Mouse (Mus musculus) fibroblast of lung, adult 2 months (primary cell): Measurements from ENCODE around the gene Cfap73.
A peak's percentile ranks its signal among the peaks of the same experiment; 100 is the strongest.

Source experiments
- DNase-seq: peaks from one replicate; pipeline ENCODE4 v3.0.0-alpha.2; 2011; ENCODE audit warnings: low read depth

Gene Cfap73

DNA sequence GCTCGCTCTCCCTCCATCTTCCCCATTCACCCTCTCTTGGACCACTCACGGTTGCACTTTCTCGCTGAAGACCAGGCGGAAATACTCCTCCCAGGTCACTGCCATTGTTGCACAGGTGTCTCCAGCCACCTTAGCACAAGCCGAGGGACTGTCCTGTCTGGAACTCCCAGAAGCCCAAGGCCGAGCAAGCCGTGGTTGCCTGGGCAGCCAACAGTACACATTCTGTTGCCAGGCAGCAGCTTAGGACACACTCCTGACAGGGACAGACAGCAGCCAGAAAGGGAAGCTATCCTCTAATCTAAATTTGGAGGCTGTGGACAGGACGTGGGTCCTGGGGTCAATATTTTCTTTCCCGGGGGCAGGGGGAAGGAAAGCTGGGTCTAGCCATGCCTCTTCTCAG lies at the start of gene Cfap73:
TSS of gene Cfap73 (minus strand) at position 105 of the 400 bp plus-strand sequence.
- no peak for DNase-seq

DNA sequence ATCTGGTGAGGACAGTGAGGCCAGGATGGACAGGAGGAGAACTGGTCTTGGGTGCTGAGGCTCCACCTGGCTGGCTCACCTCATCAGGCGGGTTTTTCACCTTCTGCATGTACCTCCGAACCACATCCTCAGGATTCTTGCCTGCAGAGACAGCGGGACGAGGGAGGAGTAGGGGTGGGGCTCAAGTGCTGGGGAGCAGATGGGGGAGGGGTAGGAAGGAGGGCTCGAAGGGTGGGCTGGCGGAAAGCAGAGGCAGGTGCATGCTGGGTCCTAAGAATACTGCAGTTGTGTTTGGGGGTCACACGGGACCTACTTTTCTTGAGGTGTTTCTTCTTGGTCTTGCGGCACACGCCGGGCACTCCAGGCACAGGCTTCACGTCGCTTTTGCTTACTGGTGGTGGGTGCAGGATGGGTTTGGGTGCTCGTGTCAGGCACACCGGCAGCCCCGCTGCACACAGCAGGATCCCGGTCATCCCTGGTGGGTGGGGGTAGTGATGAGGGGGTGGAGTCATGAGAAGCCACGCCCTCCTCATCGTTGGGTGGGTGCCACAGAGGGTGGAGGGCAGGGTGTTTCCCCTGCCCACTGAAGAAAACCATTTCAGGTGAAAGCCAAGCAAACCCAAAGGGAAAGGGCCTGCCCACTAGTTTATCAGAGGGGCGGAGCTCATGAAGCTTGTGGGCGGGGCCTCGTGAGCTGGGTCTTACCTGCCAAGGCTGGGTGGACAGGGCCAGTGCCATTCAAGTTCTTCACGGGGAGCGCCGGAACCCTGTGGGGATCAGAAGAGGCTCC lies 49.1 kb upstream of the Cfap73 start:
- DNase-seq, result no peak

DNA sequence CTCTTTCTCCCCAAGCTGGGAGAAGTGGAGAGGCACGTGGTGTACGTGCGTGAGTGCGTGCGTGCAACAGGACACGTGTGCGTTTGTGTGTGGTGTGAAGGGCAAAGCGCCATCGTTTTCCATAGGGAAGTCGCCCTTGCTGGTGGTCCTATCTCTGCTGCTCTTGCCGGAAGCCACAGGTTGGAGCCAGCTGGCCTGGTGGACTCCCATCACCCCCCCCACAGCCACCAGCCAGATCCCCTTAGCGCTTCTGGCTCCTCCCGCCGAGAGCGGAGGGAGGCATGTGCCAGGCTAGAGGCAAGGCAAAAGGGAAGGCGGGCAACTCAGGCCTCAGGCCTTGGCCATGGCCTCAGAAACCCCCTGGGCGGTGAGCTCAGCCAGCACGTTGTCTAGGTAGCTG lies 46.9 kb upstream of the Cfap73 start:
- no peak for DNase-seq

DNA sequence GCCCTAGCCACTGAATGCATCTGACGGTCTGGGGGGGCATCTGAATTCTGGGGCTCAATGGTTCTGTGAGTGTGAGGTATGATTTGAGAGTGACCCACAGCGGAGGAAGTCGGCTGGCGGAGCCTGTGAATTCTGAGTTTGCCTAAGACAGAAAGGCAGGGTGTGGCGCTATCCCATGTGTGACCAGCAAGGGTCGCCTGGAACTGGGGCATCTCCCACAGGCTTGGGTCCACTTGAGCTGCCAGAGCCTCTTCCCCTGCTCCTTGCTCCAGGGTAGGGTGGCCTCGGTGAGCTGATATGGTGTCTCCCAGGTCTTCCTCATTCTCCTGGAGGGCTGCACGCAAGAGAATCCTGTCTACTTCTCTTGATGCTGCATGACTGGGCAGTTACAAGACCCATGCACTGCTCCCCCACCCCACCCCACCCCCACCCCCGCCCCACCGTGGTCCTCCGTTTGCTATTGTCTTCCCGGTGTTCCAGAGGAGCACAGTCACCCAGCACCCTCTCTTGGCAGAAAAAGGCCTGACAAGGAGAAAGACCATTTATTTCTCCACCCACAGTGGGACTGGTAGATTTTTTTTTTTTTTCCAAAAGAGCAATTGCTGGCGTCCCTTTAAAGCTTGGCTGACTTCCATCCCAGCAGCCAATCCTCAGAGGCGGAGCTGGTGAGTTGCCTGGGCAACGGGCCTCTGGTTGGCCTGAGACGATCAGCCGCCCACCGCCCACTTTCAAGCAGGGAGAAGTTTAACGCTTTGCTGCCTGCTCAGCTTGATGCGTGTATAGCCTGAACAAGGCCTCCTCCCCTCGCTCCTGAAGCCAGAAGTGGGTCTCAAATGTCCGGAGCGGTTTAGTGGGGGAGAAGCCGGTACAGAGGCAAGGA lies 45.9 kb upstream of the Cfap73 start:
- DNase-seq, result peak; percentile 27

DNA sequence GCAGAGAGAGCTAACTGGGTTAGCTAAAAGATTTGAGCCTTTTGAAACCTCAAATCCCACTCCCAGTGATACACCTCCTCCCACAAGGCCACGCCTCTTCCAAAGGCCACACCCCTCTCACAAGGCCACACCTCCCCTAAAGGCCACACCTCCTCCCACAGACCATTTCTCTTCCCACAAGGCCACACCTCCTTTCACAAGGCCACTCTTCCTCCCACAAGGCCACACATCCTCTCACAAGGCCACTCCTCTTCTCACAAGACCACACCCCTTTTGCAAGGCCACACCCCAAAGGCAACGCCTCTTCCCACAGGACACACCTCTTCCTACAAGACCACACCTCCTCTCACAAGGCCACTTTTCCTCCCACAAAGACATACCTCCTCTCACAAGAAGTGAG lies 43.5 kb upstream of the Cfap73 start:
- no peak for DNase-seq

DNA sequence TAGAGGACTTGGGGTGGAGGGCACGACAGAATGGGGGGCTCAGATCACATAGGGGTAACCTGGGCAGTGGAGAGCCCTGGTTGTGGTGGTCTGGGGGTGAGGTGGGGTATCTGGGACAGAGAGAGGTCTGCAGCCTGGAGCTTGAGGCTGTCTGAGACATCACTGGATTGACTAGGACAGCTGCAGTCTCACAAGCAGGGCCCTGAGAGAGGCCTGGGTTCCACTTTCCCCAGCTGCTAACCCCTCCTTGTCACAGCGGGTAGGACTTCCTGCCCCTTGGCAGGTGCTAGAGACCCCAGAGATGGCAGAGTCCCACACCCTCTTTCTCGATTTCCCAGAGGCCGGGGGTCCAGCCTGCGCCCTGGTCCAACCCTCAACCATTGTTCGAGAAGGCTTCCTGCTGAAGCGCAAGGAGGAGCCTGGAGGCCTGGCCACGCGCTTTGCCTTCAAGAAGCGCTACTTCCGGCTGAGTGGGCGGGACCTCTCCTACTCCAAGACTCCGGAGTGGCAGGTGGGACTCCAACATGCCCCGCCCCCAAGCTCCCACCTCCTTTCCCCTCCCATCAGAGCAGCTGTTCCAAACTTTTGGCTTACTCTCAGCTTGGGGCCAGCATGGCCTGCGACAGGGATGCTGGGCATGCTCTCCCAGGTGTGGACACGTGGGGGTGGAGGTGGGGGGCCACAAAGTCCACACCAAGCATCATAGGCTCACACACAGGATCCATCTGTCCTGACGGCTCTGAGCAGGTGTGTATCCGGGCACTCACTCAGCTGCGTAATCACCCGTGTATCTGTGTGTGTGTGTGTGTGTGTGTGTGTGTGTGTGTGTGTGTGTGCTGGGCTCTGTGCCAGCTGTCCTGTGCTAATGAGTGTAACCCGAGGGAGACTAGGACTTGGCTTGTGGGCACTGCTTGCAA lies 40.5 kb upstream of the Cfap73 start:
- DNase-seq, result no peak

DNA sequence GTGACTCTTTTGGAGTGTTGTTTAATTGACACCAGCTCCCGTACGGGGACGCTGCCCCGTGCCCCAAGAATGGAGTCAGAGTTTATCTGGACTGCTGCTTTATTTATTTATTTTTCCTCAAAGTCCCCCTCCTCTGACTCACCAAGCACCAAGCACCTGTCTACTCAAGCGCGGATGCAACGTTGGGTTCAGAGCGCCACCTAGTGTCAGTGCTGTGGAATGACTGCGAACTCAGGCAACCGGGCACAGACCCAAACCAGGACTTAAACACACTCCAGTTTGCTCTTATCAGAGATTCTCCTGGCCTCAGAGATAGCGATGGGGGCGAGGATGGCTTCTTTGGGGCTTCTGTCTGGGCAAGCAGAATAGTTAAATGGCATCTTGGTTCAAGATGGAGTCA lies 39.6 kb upstream of the Cfap73 start:
- DNase-seq, result peak; percentile 44

DNA sequence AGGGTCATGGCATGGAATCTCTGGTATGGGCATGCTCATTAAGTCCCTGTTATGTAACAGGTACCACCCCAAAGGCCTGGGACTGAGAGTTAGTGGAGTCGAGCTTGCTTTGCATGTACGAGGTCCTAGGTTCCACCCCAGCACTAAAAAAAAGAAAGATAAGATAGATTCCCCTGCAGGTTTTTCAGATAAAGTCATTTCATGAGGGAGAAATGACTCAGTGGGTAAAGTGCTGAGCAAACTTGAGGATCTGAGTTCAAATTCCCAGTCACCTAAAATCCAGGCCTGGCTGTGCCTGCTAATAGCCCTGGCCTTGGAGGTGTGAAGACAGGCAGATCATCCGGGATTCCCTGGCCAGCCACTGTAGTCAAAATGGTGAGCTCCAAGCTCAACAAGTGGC lies 37.8 kb upstream of the Cfap73 start:
- DNase-seq, result no peak

DNA sequence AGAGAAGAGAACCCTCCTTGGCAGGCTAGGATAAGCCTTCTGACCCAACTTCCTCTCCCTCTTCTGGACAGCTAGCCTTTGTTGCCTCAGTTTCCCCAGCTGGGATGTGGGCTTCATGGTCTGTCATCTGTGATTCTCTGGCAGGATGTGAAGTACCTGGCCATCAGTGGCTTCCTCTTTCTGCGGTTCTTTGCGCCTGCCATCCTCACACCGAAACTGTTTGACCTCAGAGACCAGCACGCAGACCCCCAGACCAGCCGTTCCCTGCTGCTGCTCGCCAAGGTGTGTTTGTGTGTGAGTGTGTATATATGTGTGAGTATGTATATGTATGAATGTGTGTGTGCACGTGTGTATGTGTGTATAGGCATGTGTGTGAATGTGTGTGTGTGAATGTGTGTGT lies 36.1 kb upstream of the Cfap73 start:
- no peak for DNase-seq

DNA sequence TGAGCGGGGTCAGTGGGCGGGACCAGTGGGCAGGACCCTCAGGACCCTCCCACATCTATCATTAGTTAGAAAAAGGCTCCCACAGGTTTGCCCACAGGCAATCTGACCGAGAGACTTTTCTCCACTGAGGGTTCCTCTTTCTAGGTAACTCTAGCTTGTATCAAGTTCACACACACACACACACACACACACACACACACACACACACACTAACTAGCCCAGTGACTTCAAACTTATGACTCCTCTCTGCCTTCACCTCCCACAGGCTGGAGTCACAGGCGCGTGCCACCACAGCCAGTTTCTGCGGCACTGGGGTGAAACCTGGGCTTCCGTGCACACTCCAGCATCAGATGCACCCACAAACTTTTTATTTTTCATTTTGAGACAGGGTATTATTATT lies 34.7 kb upstream of the Cfap73 start:
- no peak for DNase-seq

DNA sequence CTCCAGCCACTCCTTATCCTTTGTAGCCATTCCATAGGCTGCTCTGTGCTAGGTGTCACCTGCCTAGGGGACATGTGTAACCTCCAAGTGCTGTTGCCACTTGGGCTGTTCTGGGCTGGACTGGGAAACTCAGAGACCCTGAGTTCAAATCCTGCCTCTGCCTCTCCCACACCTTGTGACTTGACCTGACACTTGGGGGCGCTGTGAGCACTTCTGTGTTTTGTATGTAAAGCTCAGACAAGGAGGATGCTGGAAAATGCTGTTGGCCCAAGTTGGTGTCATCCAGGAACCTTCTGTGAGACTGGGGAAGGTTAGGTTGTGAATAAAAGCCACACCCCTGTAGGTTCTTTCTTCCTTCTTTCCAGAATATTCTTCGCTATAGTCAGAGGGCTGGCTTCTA lies 30.9 kb upstream of the Cfap73 start:
- no peak for DNase-seq

DNA sequence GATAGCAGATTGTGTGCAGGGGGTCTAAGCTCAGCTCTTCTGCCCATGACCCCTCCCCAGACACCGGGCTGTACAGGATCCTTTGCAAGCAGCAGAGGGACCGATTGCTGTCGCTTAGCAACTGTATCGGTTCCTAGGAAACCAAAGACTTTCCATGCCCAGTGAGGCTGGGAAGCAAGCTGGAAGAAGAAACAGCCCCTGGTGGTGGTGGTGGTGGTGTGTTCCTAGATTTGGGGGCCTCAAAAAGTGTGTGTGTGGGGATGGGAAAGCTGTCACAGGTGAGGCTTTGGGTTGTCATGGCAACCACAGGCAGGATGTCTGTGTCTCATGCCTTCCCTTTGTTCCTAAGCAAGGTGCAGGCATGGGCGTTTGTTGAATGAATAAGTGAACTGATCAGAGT lies 26.8 kb upstream of the Cfap73 start:
- DNase-seq, result no peak

DNA sequence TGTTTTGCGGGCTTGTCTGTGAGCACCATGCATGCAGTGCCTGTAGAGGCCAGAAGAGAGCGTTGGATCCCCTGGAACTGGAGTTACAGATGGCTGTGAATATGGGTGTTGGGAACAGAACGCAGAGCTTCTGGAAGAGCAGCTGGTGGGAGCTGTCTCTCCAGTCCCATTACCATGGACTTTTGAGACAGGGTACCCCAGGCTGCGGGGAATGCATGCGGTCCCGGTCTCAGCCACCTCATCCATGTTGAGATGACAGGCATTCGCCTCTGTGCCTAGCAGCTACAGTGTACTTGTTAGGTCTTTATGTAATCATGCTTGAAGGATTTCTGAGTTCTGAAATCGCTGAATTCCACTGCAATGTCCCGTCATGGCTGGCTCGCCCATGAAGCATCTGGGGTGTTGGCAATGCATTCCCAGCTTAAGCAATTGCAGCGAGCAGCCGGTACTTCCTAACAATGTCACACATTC lies 22.3 kb upstream of the Cfap73 start:
- no peak for DNase-seq

DNA sequence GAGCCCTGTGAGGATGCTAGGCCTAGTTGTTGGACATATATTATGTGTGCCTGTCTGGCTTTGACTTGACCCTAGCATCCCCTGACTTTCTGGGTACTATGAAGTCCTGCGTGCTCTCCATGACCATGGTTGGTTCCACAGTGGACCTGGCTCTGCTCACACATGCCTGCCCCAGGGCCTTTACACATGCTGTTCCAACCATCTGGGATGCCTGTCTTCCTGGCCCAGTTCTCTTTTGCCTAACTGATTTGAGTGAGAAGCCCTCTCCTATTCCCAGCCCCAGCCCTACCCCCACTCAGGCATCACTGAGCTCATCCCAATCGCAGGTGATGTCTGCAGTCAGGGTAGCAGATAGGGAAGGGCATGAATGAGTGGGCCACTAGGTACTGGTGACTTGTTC lies 19.8 kb upstream of the Cfap73 start:
- DNase-seq, result no peak

DNA sequence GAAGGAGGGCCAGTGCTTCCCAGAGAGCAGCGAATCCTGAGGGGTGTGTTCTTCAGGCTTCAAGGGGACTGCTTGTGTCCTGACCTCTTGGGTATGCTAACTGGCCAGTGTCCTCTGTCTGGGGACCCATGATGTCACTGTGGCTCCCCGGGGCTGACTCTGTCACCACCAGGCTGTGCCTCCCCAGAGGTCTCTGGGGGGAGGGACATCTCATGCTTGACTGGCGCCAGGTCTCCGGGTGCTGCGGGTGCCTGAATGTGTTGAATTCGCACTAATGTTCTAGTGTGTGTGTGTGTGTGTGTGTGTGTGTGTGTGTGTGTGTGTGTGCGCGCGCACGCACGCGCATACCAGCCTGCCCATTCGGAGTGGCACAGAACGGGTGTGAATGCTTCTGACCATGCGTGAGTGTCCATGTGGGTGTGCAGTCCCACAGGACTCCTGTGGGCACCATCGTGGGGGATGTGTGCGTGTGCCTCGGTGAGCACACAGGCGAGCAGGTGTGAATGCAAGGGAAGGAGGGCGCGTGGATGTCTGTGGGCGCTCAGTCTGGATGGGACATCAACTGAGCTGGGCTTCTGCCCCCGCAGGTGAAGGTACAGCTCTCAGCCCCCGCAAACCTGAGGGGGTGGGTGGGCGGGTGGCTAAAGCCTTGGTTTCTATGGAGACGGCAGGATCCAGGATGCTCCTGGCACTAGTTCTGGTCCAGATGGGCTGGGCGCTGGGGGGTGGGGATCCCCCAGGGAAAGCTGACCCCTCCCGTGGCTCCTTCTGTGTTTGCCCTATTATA lies 19.1 kb upstream of the Cfap73 start:
- no peak for DNase-seq

DNA sequence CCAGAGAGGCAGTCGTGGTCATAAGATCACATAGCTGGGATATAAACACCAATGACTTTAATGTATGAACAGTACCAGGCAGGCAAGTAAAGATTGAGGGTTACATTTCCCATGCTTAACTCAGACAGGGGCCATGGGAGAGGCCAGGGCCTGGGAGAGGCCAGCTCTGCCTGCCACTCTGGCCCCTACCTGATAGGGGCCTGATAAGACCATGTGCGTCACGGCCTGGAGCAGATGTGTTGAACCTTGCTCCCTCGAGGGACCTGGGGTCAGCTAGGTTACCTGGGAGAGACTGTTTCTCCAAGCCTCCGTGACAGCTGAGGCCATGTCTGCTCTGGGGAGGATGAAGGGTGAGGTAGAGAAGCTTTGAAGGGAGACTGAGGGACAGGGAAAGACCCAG lies 17.2 kb upstream of the Cfap73 start:
- no peak for DNase-seq

DNA sequence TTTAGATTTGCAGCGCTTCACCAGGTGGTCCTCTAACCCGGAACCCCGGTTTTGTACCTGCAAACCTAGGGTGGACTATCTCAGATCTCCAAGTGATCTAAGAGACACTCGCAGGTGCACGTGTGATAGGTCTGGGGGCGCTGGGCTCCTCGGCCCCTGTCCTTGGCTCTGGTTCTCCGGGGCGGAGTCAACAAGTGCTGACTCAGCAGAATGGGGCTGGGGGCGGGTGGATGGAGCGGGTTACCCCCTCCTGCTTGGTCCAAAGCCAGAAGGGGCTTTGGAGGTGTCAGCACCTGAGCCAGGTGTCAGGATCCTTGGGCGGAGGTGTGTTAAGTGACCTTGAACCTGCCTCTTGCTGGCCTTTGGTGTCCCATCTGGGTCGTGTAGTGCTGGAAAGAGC lies 15.9 kb upstream of the Cfap73 start:
- no peak for DNase-seq

DNA sequence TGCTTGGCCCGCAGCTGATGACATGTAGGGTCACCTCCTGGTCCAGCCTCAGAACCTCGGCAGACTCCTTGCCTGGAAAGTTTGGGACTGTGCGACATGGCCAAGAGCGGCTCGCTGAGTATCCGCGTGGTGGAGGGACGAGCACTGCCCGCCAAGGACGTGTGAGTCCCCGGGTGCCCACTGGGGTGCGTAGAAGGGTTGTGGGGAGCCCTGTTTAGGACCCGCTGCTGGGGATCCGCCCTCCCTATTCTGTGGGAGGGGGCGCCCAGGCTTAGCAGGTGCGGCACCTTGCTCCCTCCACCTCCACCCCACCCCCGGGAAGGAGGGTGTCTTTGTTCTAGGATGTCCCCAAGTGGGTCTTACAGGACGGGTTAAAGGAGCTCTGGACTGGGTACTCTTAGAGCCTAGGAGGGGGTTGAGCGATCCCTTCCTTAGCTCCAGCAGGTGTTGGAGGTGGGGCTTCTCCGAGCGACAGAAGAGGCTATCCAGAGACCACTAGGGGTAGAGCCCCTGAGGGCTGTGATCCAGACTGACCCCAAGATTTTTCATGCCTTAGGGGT lies 15.4 kb upstream of the Cfap73 start:
- DNase-seq, result no peak

DNA sequence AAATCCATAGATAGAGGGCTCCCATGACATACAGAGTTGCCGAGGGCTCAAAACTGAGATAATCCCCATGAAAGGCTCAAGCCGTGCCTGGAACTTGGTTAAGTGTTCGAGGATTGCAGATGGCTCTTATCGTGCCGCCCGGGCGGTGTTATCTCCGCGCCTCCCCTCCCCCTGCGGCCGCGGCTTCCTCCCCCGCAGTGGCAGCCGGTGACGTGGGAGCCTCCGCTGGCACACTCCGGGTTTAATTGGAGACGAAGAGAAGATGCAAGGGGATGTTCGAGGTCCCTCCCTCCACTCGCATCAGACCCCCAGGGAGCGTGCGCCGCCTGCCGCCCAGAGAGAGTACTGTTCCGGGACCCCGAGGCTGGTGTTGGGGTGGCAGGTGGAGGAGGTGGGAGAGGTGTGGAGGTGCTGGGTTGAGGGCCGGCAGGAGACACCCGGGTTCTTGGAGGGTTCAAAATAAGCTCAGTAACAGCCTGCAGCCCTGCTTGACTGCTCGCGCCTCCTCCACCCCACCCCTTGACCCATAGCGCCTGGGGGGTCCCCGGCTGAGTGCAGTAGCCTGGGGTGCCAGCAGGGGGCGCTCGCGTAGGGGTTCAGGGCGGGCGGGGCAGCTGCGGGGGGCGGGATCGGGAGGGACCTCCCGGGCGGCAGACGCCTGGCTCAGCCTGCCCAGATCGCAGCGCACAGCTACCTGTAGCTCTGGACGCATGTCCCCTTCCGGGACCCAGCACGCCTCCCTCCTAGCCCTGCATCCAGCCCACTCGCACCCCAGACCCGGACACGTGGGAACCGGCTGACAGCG lies 14.7 kb upstream of the Cfap73 start, which contains the start of gene Rasal1:
TSS of gene Rasal1 (plus strand) at position 244 of the 805 bp plus-strand sequence.
- DNase-seq, result no peak
